Mouse (Mus musculus) mouse embryonic stem cell (cell line): Measurements from ENCODE around the gene Mkks.
"Not testable (repeated sequence)": the region's sequence is repeated elsewhere in the genome, so short reads cannot be mapped to it uniquely, and the experiment has no call there.

Experiments used
- in situ Hi-C, 2 experiments: fragments of 300-500 bp; cut with MboI; formaldehyde crosslinking; loops; 1 replicate in 1 of 2; 3 replicates in 1 of 2; pipeline ENCODE4 v1.14.3; 2019 to 2020; ENCODE audit warnings: low sequenced_read_pairs in 2 of 2, low pct_unique_long_range_greater_than_20kb in 1 of 2, mixed read lengths in 1 of 2; ENCODE audit not compliant: unreplicated experiment in 1 of 2

The Mkks gene

GRCm38 (mm10) chr2:136891068-136891950 is at the start of gene Mkks, which contains the start of the genes Slx4ip and AL731706.1:
Mkks (minus strand) TSS chr2:136891389.
Slx4ip (plus strand) TSS chr2:136891218.
AL731706.1 (minus strand) TSS chr2:136891389.
- in situ Hi-C loops, result no loop called here

DNA sequence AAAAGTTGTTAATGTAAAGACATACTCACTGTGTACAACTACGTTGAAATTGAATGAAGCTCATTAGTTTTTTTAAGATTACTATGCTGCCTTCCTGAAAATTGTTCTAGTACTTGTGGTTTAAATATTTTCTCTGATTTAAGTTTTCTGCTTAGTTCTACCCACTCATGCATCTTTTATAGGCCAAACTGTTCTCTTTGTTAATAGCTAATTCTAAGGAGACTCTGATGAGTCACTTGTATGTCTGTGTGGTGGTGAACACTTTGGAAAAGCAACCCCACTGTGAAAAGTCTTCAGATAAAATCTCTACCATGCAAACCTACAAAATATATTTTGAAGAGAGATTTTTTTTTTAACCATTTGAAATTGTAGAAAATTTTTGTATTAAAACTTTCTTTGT is 47.1 kb upstream of the Mkks start:
- in situ Hi-C loops, result no loop called here

GRCm38 (mm10) chr2:136936391-136937288 is 45.5 kb upstream of the Mkks start:
- in situ Hi-C loops, result no loop called here

- in situ Hi-C loops, result no loop called here
These were observed 29.8 kb upstream of the Mkks start for GRCm38 (mm10) chr2:136921003-136921408.

DNA sequence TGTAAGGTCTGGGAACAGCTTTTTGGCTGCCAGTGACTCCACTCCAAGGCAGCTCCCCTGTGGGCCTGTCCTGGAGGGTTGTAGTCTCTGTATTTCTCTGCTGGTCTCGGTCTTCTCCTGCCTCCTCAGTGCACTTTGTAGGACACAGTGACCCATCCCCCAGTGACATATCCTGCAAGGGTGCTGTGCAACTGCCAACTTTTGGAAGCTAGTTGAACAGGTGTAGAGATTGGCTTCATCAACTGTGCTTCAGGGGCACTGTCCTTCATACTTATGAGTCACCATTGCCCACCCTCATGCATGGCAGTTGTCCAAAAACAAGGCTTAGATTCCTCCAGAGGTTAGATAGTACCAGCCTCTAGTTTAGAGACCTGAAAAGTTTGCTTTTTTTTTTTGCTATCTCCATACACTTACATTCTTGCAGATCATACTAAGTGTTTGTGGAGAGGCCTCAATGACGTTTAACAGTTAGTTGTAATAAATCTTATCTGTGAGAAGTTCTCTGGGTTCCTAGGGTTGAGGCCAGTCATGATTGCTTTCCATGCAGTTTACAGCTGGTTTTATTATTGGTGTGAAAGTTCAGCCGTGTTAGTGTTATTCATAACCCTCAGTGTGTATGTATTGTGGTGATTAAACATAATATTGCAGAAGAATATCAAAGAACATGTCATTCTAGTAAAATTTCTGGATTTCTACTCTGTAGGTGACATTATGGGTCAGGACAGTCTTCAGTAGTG is 29.2 kb upstream of the Mkks start:
- in situ Hi-C loops, result no loop called here

DNA sequence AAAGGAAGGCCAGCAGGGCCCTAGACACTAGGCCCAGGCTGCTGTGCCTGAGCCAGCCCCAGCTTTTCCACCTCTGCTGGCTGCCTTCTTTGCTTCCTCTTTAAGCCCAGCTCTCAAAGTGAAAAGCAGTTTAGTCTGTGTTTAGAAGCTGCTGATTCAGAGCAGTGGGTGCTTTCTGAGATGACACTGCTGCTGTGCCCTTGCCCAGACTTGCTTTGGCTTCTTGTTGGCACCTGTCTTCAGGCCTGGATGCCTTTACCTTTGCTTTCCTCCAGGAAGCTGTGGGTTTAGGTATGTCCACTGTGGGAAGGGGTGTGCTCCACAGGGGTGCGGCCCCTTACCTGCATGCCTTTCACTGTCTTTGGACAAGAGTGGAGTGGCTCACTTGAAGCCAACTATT is 28.2 kb upstream of the Mkks start:
- in situ Hi-C loops, result no loop called here

DNA sequence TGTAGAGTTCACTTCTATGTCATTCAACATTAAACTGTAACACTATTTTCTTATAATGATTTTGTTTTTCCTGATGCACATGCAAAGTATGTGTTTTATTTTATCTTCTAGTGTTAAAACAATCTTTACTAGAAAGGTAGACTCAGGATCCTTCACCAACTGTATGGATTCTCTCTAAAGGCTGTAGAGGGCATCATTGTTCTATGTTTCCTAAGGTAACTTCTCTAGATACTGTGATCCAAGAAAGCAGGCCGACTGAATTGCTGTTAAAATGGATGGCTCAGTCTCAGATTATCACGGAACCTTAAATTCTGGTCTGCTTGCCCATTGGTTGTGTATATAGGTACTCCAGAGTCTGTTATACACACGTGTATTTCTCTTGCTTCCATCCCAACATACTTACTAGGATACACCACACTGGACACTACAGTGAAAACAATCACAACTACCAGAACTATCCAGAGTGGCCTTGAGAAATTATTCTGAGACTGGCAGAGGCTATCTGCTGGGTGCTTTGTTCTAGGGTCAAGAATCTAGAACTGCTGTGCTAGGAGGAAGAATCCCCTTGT is 23.2 kb upstream of the Mkks start:
- in situ Hi-C loops, result no loop called here

DNA sequence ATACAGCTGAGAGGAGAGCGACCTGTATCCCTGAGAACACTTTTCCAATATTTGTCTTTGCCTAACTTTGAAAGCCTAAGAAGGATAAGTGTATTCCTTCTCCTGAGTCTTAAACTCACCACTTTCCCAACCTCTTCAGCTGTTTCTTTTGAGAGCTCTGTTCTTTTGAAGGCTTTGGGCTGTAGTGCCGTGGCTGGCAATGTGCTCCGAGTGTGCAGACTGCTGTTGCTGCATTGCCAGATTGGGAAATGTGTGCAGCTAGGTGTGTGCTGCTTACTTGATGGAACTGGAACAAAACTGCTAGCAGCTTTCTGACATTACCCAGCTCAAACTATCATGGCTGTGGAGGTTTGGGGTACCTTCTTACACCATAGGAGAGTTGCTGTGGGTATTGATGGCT is 21.8 kb upstream of the Mkks start:
- in situ Hi-C loops, result no loop called here

DNA sequence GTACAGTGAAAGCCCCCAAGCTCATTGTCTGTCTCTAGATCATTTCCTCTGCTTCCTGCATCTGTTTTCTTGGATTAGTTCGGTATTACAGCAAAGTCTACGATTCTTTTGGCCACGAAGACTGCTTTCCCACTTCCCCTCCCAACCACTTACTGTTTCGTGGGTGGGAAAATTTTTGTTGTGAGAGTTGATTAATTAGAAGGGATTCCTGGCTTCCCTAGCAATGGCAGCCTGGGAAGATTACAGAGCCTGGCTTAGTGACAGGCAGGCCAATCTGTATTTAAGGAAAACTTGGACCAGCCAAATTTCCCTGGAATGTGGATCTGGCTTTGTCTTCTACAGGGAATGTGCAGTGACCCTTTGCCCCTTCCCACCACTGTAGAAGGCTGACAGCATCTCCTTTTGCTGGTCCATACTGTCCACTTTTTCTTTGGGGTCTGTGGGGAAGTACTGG is 20.8 kb upstream of the Mkks start:
- in situ Hi-C loops, result no loop called here

DNA sequence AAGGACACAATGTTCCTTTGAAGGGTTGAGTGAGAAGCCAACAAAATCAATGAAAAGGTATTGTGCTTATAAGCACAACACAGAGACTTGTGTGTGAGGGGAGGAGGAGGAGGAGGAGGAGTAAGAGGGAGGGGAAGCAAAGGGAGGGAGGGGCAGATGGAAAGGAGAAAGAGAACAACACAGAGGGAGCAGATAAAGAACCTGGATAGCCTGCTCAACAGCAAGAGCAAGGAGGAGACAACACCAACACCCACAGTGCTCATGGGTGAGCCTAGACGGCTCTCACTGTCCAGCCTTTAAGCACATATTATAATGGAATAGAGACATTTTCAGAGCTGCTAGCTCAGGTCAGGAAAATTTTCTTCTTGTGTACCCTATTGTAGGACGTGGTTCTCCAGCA is 18.1 kb upstream of the Mkks start:
- in situ Hi-C loops, result no loop called here

- in situ Hi-C loops, result no loop called here
These were observed 17.4 kb upstream of the Mkks start for GRCm38 (mm10) chr2:136908596-136908995.

- in situ Hi-C loops, result no loop called here
These were observed 4.9 kb upstream of the Mkks start for GRCm38 (mm10) chr2:136896131-136896530.

DNA sequence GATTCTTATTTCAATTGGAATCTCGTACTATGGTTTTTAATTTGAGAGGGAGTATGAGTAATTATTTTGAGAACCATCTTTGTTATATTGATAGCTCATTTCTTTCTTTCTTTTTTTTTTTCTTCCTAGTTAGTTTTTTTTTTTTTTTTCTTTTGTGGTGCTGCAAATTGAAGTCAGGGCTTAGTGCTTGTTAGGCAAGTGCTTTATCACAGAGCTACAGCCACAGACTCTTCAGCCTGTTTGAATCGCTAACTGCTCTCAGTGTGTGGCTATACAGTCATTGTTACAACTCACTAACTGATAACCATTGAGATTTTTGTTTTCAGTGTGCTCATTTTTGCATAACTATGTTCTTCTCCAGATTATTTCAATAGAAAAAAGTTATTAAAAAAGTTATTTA is 3.3 kb upstream of the Mkks start:
- in situ Hi-C loops, result no loop called here

DNA sequence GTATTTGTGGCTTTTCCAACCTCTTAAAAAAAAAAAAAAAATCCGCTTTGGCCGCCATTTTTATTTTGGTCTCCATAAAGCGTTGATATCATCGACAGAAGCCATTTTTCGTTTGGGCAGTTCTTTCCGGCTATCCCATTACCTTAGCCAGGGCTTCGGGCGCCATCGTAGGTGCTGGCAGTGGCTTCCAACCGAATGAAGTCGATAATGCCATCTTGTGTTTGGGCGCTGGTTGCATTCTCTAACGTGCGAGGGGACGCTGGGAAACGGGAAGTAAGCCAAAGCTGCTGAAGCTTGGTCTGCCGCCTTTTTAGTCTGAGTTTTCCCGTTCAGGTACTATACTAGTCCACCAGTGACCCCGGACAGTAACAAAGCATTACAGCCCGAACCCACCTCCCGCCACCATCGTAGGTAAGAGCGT is 772 bp upstream of the Mkks start:
- in situ Hi-C loops, result no loop called here

DNA sequence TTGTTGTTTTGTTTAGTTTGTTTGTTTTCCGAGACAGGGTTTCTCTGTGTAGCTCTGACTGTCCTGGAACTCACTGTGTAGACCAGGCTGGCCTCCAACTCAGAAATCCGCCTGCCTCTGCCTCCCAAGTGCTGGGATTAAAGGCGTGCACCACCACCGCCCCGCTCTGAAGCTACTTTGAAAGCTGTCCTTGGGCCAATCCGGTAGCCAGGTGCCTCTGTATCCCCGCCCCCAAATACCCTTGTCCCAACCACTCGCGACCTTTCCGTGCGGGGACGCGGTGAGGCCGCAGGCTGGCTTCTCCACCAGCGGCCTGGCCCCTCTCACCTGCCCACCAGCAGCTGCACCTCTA is 497 bp downstream of the Mkks start:
- in situ Hi-C loops, result not testable (repeated sequence)

DNA sequence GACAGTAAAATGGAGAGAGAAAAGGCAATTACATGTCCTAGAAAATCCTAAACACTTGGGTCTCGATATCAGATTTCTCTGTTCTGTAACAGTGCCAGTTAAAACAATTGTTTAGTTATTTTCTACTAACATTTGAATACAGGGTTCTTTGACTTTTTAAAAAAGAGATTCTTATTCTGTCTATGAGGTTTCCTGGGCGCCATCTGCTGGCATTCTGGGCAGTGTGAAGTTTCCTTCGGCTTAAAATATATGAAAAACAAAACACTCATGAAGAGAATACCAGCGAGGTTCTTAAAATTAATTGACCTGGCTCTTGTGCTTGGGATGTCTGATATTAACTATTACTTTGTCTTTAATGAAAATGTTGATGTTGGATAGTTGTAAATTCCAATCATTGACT is 4.3 kb downstream of the Mkks start:
- in situ Hi-C loops, result no loop called here

- in situ Hi-C loops, result no loop called here
These were observed 5.6 kb downstream of the Mkks start, which contains the start of gene AL731706.2 for GRCm38 (mm10) chr2:136885579-136885978. AL731706.2 (minus strand) TSS chr2:136885679.
